Mouse (Mus musculus) thymus, adult 2 months (tissue): ENCODE data around the gene Tex22. TPM values are rescaled to one million over a fixed set of nuclear protein-coding genes. Genes with fewer than 3 reads are reported as not detected.

ENCODE experiments used
- DNase-seq: peaks from one replicate; pipeline ENCODE4 v3.0.0; 2021
- H3K27ac ChIP-seq: fragments of 200-500 bp; 2 replicates; pipeline ENCODE4 v1.5.1; 2012; ENCODE audit warnings: low read length, control low read depth; ENCODE audit not compliant: control insufficient read depth, insufficient read depth
- H3K27me3 ChIP-seq: fragments of 200-500 bp; 2 replicates; pipeline ENCODE4 v1.6.1; 2012; ENCODE audit warnings: mild to moderate bottlenecking, low read length, moderate library complexity, mixed read lengths; ENCODE audit not compliant: control insufficient read depth, insufficient read depth
- H3K36me3 ChIP-seq: fragments of 200-500 bp; 2 replicates; pipeline ENCODE4 v1.6.1; 2012; ENCODE audit warnings: mild to moderate bottlenecking, low read length, moderate library complexity; ENCODE audit not compliant: control insufficient read depth, insufficient read depth
- H3K4me1 ChIP-seq: fragments of 200-500 bp; replicated peaks from 2 replicates; pipeline ENCODE4 v1.6.1; 2012; ENCODE audit warnings: low read length; ENCODE audit not compliant: control insufficient read depth, insufficient read depth
- H3K4me3 ChIP-seq: fragments of 200-500 bp; 2 replicates; pipeline ENCODE4 v1.5.1; 2012; ENCODE audit warnings: mild to moderate bottlenecking, low read length, control low read depth, moderate library complexity; ENCODE audit not compliant: control insufficient read depth, insufficient read depth
- CTCF ChIP-seq: fragments of 200-500 bp; IDR thresholded peaks from 2 replicates; pipeline ENCODE4 v1.5.1; 2012; ENCODE audit warnings: mild to moderate bottlenecking, control low read depth, low read length, moderate library complexity, borderline replicate concordance; ENCODE audit not compliant: control insufficient read depth, poor library complexity, insufficient read depth; ENCODE audit errors: extremely low read depth
- POLR2A ChIP-seq: fragments of 200-500 bp; IDR thresholded peaks from 2 replicates; pipeline ENCODE4 v1.6.1; 2012; ENCODE audit warnings: mild to moderate bottlenecking, low read length, control low read depth, moderate library complexity; ENCODE audit not compliant: control insufficient read depth, poor library complexity, insufficient read depth; ENCODE audit errors: extremely low read depth
- WGBS: fragments of 180-500 bp; shearing (Covaris S2); methylation state at CpG from one replicate; pipeline ENCODE4 v1.1.7; 2018; 5-methylcytosine and 5-hydroxymethylcytosine counted together
- polyA plus RNA-seq: library from polyadenylated mRNA; depleted of rRNA; stranded (reverse); fragments of >200 nt; gene quantifications from 2 replicates; pipeline ENCODE4 v1.2.3, GENCODE M21; 2012

The Tex22 gene
- polyA plus RNA-seq, 1 experiment, result 0.31 TPM

GRCm38 (mm10) chr12:113041481-113042439 lies 32.5 kb upstream of the Tex22 start:
- WGBS, result 55% methylated on average over 15 of the region's 15 CpGs
- TF ChIP-seq CTCF, result no peak
- no peak for TF ChIP-seq POLR2A
- peaks cover 48% of the 10 kb centered on the region for H3K4me1 ChIP-seq
- no peak for DNase-seq
- H3K36me3 ChIP-seq, result no peaks in the 10 kb centered on the region
- H3K4me3 ChIP-seq, result no peak overlapping the region
- H3K27me3 ChIP-seq, result no peaks in the 10 kb centered on the region
- peak overlapping the region; percentile 8 for H3K27ac ChIP-seq

GRCm38 (mm10) chr12:113042543-113042942 lies 31.8 kb upstream of the Tex22 start:
- 50% methylated on average over 2 of the region's 2 CpGs for WGBS
- no peak for DNase-seq
- H3K4me1 ChIP-seq, result peaks cover 56% of the 10 kb centered on the region
- TF ChIP-seq CTCF (no peak), POLR2A (no peak)
- H3K27ac ChIP-seq, result no peak overlapping the region
- no peaks in the 10 kb centered on the region for H3K27me3 ChIP-seq
- no peak overlapping the region for H3K4me3 ChIP-seq
- no peaks in the 10 kb centered on the region for H3K36me3 ChIP-seq

GRCm38 (mm10) chr12:113044916-113045677 lies 29.2 kb upstream of the Tex22 start:
- Histone ChIP-seq H3K36me3 (no peaks in the 10 kb centered on the region), H3K4me1 (peaks cover 78% of the 10 kb centered on the region), H3K27ac (peak overlapping the region; percentile 70), H3K27me3 (no peaks in the 10 kb centered on the region), H3K4me3 (no peak overlapping the region)
- DNase-seq, result peak; percentile 46
- WGBS, result 62% methylated on average over 3 of the region's 3 CpGs
- TF ChIP-seq POLR2A, result no peak
- no peak for TF ChIP-seq CTCF

GRCm38 (mm10) chr12:113046861-113047260 lies 27.4 kb upstream of the Tex22 start:
- DNase-seq, result peak; percentile 68
- Histone ChIP-seq H3K27ac (peak overlapping the region; percentile 59), H3K36me3 (no peaks in the 10 kb centered on the region), H3K4me3 (no peak overlapping the region), H3K27me3 (no peaks in the 10 kb centered on the region), H3K4me1 (peaks cover 81% of the 10 kb centered on the region)
- 8% methylated on average over 15 of the region's 15 CpGs for WGBS
- TF ChIP-seq CTCF, result no peak
- no peak for TF ChIP-seq POLR2A

- Histone ChIP-seq H3K27ac (peak overlapping the region; percentile 11), H3K27me3 (no peaks in the 10 kb centered on the region), H3K4me3 (no peak overlapping the region), H3K4me1 (peaks cover 79% of the 10 kb centered on the region), H3K36me3 (no peaks in the 10 kb centered on the region)
- TF ChIP-seq POLR2A (no peak), CTCF (no peak)
- WGBS, result 84% methylated on average over 5 of the region's 5 CpGs
- no peak for DNase-seq
Measured at GRCm38 (mm10) chr12:113048103-113048502, 26.2 kb upstream of the Tex22 start.

GRCm38 (mm10) chr12:113049836-113050235 lies 24.5 kb upstream of the Tex22 start:
- WGBS, result 16% methylated on average over 9 of the region's 9 CpGs
- peak; percentile 73 for DNase-seq
- H3K4me3 ChIP-seq, result no peak overlapping the region
- H3K4me1 ChIP-seq, result peaks cover 65% of the 10 kb centered on the region
- peak; percentile 15; the same call in 1 of the 2 replicates for TF ChIP-seq POLR2A
- TF ChIP-seq CTCF, result no peak
- no peaks in the 10 kb centered on the region for H3K27me3 ChIP-seq
- H3K27ac ChIP-seq, result peak overlapping the region; percentile 79
- H3K36me3 ChIP-seq, result no peaks in the 10 kb centered on the region
